Mouse (Mus musculus): ENCODE results near the gene Macrod2. TPM values are rescaled to one million over a fixed set of nuclear protein-coding genes. Genes with fewer than 3 reads are reported as not detected.

Gene Macrod2
- polyA plus RNA-seq, 1 experiment from 2014 or later: 35.0 TPM

DNA sequence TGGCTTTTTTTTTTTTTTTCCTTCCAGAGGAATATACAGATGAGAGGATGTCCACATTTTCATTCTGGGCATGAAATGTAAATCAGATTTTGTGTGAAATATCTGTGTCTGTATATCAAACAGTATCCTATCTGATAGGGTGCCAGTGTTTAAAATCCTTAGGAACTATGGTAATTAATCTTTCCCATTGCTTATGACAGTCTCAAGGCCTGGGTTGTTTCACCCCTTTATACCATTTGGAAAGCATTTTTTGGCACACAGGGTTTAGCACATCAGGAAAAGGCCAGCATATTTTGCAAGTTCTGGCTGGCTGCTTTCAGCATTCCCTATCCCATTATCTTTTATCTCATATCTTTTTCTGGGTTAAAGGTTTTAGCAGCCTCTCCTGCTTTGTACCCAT, 1021.3 kb downstream of the Macrod2 start:
- Histone ChIP-seq H3K36me3 (no peaks in the 10 kb centered on the region), H3K4me3 (no peak overlapping the region)

DNA sequence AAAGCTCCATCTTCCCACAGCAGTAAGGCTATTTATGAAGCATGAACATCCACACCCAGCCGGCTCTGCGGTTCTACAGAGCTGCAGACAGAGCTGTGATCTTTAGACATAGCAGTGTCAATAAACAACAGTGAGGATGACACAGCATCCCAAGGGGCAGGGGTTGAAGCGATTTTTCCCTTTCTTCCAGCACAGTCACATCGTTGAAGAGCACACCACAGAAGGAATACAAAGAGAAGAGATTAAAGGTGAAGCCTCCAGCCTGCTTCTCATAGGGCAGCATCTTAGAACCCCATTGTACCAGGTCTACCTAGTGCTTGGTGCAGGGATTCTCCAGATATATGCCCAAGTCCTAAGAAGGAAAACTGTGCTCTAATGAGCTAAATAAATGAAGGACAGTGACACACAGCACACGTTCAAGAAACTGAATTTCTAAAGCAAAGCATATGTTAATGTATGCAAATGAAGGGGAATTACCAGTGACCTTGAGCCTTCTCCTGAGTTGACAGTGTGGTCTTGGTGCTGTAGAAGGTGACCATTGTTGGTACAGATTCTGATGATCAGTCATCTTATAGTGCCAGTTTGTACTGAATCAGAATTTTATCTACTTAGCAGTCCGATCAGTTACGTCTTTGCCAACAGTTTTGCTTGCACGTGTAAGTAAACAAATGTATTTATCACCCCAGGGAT, 1021.9 kb downstream of the Macrod2 start:
- Histone ChIP-seq H3K27me3 (no peaks in the 10 kb centered on the region), H3K4me1 (no peaks in the 10 kb centered on the region), H3K4me3 (no peak overlapping the region), H3K36me3 (no peaks in the 10 kb centered on the region), H3K9me3 (no peaks in the 10 kb centered on the region), H3K4me2 (no peak overlapping the region), H3K27ac (no peak overlapping the region), H3K9ac (no peak overlapping the region)
- ATAC-seq (ENCODE audit: borderline replicate concordance, extremely low read depth, low FRiP score, low TSS enrichment): no peak
- 27% methylated on average over 8 of the region's 8 CpGs for WGBS

More for the DNA sequence above, 1021.3 kb downstream of the Macrod2 start:
- Histone ChIP-seq H3K27ac (no peak overlapping the region), H3K4me1 (no peaks in the 10 kb centered on the region), H3K27me3 (no peaks in the 10 kb centered on the region), H3K9me3 (no peaks in the 10 kb centered on the region), H3K4me2 (no peak overlapping the region), H3K9ac (no peak overlapping the region)
- no peak for ATAC-seq (ENCODE audit: borderline replicate concordance, extremely low read depth, low FRiP score, low TSS enrichment)

DNA sequence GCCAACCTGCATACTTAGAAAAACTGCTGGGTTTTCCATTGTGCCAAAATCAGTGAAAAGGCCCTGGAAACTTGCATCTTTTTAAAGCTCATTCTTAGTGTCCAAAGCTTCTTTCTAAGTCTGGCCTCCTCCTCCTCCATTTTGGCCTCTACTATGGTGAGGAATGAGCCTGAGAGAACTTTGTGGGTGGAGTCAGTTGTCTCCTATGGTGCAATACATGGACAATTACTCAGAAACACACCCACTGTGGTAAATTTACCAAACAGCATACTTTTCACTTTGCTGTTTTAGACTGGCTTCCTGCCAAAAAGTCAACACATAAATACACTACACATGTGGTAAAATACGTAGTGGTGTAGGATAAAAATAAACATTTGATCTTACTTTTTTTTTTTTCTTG, 1024.7 kb downstream of the Macrod2 start:
- no peak overlapping the region for H3K4me2 ChIP-seq
- ATAC-seq (ENCODE audit: borderline replicate concordance, extremely low read depth, low FRiP score, low TSS enrichment): no peak
- H3K27me3 ChIP-seq: no peaks in the 10 kb centered on the region
- WGBS: 23% methylated on average over 1 of the region's 1 CpGs
- H3K4me1 ChIP-seq: no peaks in the 10 kb centered on the region
- no peak overlapping the region for H3K27ac ChIP-seq
- no peak overlapping the region for H3K4me3 ChIP-seq
- no peaks in the 10 kb centered on the region for H3K36me3 ChIP-seq
- no peaks in the 10 kb centered on the region for H3K9me3 ChIP-seq
- no peak overlapping the region for H3K9ac ChIP-seq

DNA sequence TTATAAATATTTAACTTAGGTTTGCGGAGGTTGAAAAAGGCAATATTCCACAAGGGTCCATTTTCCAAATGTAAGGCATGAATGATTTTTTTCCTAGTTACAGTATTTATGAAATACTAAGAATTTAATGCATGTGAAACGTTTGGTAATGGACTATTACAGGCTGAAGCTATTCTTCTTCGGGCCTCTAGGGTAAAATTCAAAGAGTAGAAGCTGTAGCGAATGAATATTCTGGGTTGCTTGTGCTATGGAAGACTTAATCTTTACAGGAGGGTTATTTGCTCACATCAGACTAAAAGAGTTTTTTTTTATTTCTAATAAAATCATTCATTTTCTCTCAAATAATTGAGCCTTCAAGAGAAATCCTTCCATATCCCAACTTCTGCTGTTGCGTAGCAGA, 1039.0 kb downstream of the Macrod2 start:
- no peak for ATAC-seq (ENCODE audit: borderline replicate concordance, extremely low read depth, low FRiP score, low TSS enrichment)

DNA sequence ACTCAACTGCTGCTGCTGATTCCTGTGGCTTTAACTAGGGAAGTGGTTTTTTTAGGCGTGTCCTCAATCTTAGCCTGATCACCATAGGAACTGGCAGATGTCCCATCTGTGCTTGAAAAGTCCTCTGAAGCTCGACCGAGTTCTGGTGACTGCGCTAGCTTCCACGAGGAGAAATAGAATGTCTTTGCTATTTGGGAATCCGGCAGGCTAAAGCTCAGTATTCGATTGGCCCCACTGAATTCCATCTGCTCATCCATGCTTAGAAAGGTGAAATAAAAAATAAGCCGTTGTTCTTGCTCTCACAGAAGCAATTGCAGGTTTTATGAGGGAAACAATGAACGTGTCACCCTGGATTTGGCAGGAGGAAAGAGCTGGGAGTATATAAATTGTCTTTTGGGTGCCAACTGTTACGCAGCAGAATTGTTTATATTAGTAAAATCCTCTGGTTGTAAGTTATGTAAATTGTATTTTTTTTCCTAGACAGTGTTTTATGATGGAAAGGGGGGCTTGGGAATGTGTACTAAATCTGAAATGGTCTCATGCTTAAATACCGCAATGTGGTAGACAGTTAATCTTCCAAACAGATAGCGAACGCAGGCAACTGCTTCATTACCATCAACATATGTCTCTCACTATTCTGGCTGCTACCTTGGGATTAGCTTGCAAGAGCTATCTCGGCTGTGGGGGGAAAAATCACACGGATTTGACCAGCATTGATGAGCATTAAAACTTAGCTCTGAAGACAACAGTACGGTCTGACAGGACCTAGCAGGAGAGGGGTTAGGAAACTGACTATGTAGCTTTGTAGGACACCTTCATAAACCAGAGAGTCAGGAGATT, 1039.8 kb downstream of the Macrod2 start:
- 35% methylated on average over 16 of the region's 16 CpGs for WGBS
- no peak overlapping the region for H3K4me3 ChIP-seq
- H3K4me1 ChIP-seq: peaks cover 4% of the 10 kb centered on the region; the same call in 1 of the 2 replicates
- H3K9me3 ChIP-seq: no peaks in the 10 kb centered on the region
- peak overlapping the region; percentile 39; the same call in 1 of the 2 replicates for H3K4me2 ChIP-seq
- ATAC-seq (ENCODE audit: borderline replicate concordance, extremely low read depth, low FRiP score, low TSS enrichment): peak; percentile 46; the same call in 1 of the 2 replicates
- no peak overlapping the region for H3K27ac ChIP-seq
- no peaks in the 10 kb centered on the region for H3K27me3 ChIP-seq
- no peak overlapping the region for H3K9ac ChIP-seq
- no peaks in the 10 kb centered on the region for H3K36me3 ChIP-seq

More for the DNA sequence above, 1039.0 kb downstream of the Macrod2 start:
- Histone ChIP-seq H3K27me3 (no peaks in the 10 kb centered on the region), H3K36me3 (no peaks in the 10 kb centered on the region), H3K9me3 (no peaks in the 10 kb centered on the region), H3K27ac (no peak overlapping the region), H3K4me2 (no peak overlapping the region), H3K4me3 (no peak overlapping the region), H3K4me1 (peaks cover 4% of the 10 kb centered on the region; the same call in 1 of the 2 replicates), H3K9ac (no peak overlapping the region)
- 81% methylated on average over 5 of the region's 5 CpGs for WGBS

DNA sequence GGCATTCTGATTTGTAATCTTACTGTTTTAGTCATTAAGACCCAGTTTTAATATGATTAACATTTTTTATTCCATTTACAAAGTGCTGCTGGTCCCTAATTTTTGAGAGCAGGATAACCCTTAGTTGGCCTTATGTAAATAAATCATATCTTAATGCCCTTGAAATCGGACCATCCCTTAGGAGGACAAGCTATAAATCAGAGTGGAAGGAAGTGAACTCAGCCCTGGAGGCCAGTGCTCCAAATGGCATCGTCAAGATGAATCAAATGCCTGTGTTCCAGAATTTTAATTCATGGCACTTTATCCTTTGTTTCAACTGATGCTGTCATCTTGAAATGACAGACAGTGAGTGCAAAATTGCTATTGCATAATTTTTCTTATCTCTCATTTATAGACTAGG, 1046.8 kb downstream of the Macrod2 start:
- H3K27ac ChIP-seq: no peak overlapping the region
- H3K9me3 ChIP-seq: no peaks in the 10 kb centered on the region
- no peak overlapping the region for H3K4me3 ChIP-seq
- ATAC-seq (ENCODE audit: borderline replicate concordance, extremely low read depth, low FRiP score, low TSS enrichment): no peak
- WGBS: 41% methylated on average over 2 of the region's 2 CpGs
- no peak overlapping the region for H3K4me2 ChIP-seq
- no peaks in the 10 kb centered on the region for H3K36me3 ChIP-seq
- H3K4me1 ChIP-seq: no peaks in the 10 kb centered on the region
- H3K27me3 ChIP-seq: no peaks in the 10 kb centered on the region
- H3K9ac ChIP-seq: no peak overlapping the region

DNA sequence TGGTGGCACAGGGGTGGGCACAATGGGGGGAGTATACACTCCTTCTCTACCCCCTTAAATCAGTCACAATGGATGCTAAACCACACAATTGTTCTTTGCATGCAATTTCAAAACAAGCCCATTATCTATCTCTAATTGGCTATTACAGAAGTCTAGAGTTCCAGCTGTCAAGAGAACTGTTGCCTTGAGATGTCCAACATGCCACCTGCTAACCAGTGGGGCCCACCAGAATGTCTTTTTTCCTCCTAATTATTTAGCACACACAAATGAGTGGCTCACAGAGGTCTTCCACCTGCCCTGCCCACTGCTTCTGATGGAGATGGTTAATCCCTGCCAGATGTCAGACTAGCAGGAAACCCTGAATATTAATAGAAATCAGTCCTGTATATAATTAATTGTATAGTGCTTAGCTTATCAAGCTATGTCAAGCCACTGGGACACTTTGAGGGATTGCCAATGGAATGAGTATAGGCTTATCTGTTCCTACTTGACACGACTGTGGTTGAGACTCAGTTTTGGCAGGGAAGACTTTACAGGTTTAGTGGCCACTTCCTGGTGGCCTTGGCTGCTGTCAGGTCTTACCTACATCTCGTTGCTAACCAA, 1054.1 kb downstream of the Macrod2 start:
- H3K9ac ChIP-seq: no peak overlapping the region
- ATAC-seq (ENCODE audit: borderline replicate concordance, extremely low read depth, low FRiP score, low TSS enrichment): no peak
- H3K9me3 ChIP-seq: no peaks in the 10 kb centered on the region
- no peak overlapping the region for H3K27ac ChIP-seq
- no peaks in the 10 kb centered on the region for H3K36me3 ChIP-seq
- H3K27me3 ChIP-seq: no peaks in the 10 kb centered on the region
- H3K4me2 ChIP-seq: no peak overlapping the region
- 33% methylated on average over 2 of the region's 2 CpGs for WGBS
- H3K4me1 ChIP-seq: no peaks in the 10 kb centered on the region
- H3K4me3 ChIP-seq: no peak overlapping the region

DNA sequence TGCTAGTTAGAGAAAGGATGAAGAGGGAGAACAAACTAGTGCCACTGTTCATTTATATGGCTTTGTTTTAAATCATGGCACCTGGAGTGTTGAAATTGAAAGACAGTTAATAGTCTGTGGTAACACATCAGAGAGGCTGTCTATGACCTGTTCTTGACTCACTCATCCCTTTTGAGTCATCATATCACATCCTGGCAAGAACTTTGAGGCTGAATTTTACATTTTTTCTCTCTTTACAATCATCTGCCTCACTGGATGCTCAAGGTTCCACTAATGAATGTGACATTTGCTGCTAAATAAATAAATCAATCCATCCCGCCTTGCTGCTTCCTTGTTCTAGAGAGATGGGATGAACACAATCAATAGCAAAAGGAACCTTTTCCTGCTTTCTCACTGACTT, 1068.8 kb downstream of the Macrod2 start:
- 77% methylated on average over 1 of the region's 1 CpGs for WGBS
- Histone ChIP-seq H3K27ac (no peak overlapping the region), H3K9me3 (no peaks in the 10 kb centered on the region), H3K4me2 (no peak overlapping the region), H3K27me3 (no peaks in the 10 kb centered on the region), H3K36me3 (no peaks in the 10 kb centered on the region), H3K9ac (no peak overlapping the region), H3K4me1 (no peaks in the 10 kb centered on the region), H3K4me3 (no peak overlapping the region)
- ATAC-seq (ENCODE audit: borderline replicate concordance, extremely low read depth, low FRiP score, low TSS enrichment): no peak

DNA sequence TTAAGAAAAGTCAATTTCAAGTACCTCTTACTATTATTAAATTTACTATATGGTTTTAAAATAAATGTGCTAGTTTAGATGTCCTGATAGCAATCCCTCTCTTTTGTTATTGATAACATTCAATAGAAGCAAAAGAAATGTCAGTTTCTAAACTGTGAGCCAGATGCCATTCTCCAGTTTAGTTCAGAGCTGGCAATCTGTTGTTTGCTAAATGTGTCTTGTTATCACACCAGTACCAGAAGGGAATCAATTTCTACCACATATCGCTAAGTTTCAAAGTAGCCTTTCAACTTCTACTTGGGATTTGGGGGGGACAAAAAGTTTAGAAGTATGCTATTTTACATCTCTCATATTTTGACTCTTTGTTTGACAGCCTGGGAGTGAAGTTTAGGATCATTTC, 1077.7 kb downstream of the Macrod2 start:
- H3K27ac ChIP-seq: no peak overlapping the region
- WGBS: 73% methylated on average over 1 of the region's 1 CpGs
- ATAC-seq (ENCODE audit: borderline replicate concordance, extremely low read depth, low FRiP score, low TSS enrichment): no peak
- no peaks in the 10 kb centered on the region for H3K36me3 ChIP-seq
- H3K9ac ChIP-seq: no peak overlapping the region
- H3K4me3 ChIP-seq: no peak overlapping the region
- H3K4me1 ChIP-seq: no peaks in the 10 kb centered on the region
- no peaks in the 10 kb centered on the region for H3K27me3 ChIP-seq
- H3K4me2 ChIP-seq: no peak overlapping the region
- H3K9me3 ChIP-seq: no peaks in the 10 kb centered on the region

DNA sequence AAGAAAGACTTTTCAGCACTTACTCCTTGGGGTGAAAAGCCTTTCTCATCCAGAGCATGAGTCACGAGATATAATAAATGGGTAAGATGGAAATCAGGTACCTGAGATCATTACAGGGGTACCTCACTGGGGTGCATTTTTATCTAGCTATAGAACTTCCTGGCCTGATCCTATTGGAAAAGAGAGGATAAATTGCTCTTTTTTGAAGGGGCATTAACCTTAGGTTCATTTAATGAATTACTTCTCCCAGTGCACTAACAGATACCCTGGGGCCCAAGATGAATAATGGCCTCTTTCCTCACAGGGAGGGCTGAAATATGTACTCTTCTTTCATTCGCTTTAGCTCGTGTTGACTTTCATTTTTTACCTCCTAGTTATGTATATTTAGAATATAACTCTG, 1082.5 kb downstream of the Macrod2 start:
- Histone ChIP-seq H3K27ac (no peak overlapping the region), H3K36me3 (no peaks in the 10 kb centered on the region), H3K4me1 (no peaks in the 10 kb centered on the region), H3K4me2 (no peak overlapping the region), H3K27me3 (no peaks in the 10 kb centered on the region), H3K4me3 (no peak overlapping the region), H3K9ac (no peak overlapping the region), H3K9me3 (no peaks in the 10 kb centered on the region)
- no peak for ATAC-seq (ENCODE audit: borderline replicate concordance, extremely low read depth, low FRiP score, low TSS enrichment)
- WGBS: 60% methylated on average over 3 of the region's 3 CpGs

DNA sequence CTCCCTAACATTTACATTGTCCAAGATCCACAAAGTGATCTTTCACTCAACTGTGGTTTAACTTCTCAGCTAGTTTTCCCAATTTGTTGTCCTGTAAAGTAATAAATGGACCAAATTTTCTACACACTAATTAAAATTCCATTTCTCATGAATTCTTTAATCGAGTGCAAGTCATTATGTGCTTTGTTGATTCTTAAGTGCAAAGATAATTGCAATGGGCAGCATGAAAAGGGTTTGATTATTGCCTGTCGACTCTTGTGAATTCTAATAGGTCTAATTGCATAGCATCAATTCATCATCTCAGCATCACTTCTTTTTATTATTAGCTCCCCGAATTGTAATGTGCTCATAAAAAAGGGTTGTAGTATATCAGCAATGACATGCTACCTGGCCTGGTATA, 1095.4 kb downstream of the Macrod2 start:
- Histone ChIP-seq H3K4me2 (no peak overlapping the region), H3K4me1 (no peaks in the 10 kb centered on the region), H3K36me3 (no peaks in the 10 kb centered on the region), H3K27me3 (no peaks in the 10 kb centered on the region), H3K9me3 (no peaks in the 10 kb centered on the region), H3K4me3 (no peak overlapping the region), H3K27ac (no peak overlapping the region), H3K9ac (no peak overlapping the region)
- WGBS: 78% methylated on average over 3 of the region's 3 CpGs
- ATAC-seq (ENCODE audit: borderline replicate concordance, extremely low read depth, low FRiP score, low TSS enrichment): no peak

DNA sequence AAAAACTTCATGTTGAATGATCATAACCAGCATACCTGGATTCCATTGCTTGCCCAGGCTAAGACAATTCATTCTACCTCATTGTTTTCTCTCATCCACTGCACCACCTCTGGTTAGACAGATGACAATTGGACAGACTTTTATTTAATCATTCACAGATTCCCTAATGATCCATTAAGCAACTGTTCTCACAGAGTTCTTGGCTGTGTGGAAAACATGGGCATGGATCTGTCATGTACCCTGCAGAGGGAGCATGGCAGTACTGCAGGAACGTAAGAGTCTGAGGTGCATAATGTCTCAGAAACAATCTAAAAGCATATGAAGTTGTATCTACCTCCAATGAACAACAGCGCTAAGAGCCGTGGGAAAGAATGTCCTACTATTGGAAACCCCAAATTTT, 1110.3 kb downstream of the Macrod2 start:
- ATAC-seq (ENCODE audit: borderline replicate concordance, extremely low read depth, low FRiP score, low TSS enrichment): no peak
- Histone ChIP-seq H3K9ac (no peak overlapping the region), H3K27me3 (no peaks in the 10 kb centered on the region), H3K9me3 (no peaks in the 10 kb centered on the region), H3K27ac (no peak overlapping the region), H3K4me2 (no peak overlapping the region), H3K36me3 (no peaks in the 10 kb centered on the region), H3K4me1 (no peaks in the 10 kb centered on the region), H3K4me3 (no peak overlapping the region)
- WGBS: 91% methylated on average over 3 of the region's 3 CpGs
